Mouse (Mus musculus): ENCODE results near the gene Resp18.

DNA sequence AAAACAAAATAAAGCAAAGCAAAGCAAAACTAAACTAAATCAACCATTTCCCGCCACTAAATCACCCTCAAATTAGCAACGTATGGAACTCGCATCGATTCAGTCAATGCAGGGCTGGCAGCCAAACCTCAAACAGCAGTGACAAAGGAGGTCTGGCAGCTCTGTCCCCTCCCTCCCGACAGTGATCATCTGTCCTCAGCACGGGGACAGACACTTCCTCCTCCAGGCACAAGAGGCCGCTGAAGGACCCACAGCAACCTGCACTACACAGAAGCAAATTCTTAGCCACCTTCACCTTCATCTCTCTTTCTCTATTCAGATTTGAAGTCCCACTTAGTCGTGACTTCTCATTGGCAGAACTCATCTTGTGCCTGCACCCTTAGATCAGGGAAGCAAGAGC lies 43.6 kb downstream of the Resp18 start:
- no peak for TF ChIP-seq POLR2A (IDR thresholded peaks at IDR 0.05; ENCODE audit: borderline replicate concordance, low read depth, low read length)
- TF ChIP-seq CTCF (IDR thresholded peaks at IDR 0.05; ENCODE audit: low read depth, low read length) = peak; percentile 7; the same call in 1 of the 2 replicates

Measured in bone marrow macrophage, adult 2 months (primary cell).